Comparison of ENCODE assay signal across 24 mouse cellular contexts in genomic region chr8:64323985-64324384, GRCm38 (mm10).
A peak's percentile ranks its signal among the peaks of the same experiment; 100 is the strongest.
DNase-seq lines count a peak whose midpoint lies in the region; ATAC-seq and TF ChIP-seq lines count a peak whose summit lies in the region.
"Had no signal": no experiment of that assay in that cellular context is flagged by ENCODE, and none has a peak within 500 bp of the region (broad histone marks: within the 10 kb centered on the region; RNA-seq: fewer than 3 reads in every experiment).

No protein-coding gene starts in this region.

- H3K27me3 ChIP-seq in kidney, embryonic 14.5 days (ENCODE audit: control insufficient read depth, insufficient read depth, low read length), result no peaks in the 10 kb centered on the region
- H3K27me3 ChIP-seq in Patski, result no peaks in the 10 kb centered on the region
- H3K27me3 ChIP-seq: heart, embryonic 15.5 days; hindbrain, embryonic 12.5 days; intestine, embryonic 15.5 days; lung, embryonic 15.5 days; midbrain, embryonic 15.5 days had no signal

- no peak overlapping the region for H3K4me2 ChIP-seq in kidney, embryonic 14.5 days (replicated peaks; ENCODE audit: low read depth, low read length)
- H3K4me2 ChIP-seq: forebrain, embryonic 15.5 days; heart, embryonic 15.5 days; hindbrain, embryonic 12.5 days; intestine, embryonic 15.5 days; limb, embryonic 13.5 days; liver, embryonic 11.5 days; lung, embryonic 15.5 days; midbrain, embryonic 15.5 days had no signal

- no peak overlapping the region for H3K4me3 ChIP-seq in gastrocnemius, adult 2 months
- H3K4me3 ChIP-seq in kidney, embryonic 14.5 days (ENCODE audit: low read length), result no peak overlapping the region
- H3K4me3 ChIP-seq: forebrain, embryonic 15.5 days; heart, embryonic 15.5 days; hindbrain, embryonic 12.5 days; intestine, embryonic 15.5 days; layer of hippocampus, adult 2 months; limb, embryonic 13.5 days; lung, embryonic 15.5 days; midbrain, embryonic 10.5 days; midbrain, embryonic 15.5 days had no signal

- no peak for TF ChIP-seq CTCF in gastrocnemius, adult 2 months (IDR thresholded peaks at IDR 0.05)
- TF ChIP-seq CTCF in Patski (IDR thresholded peaks at IDR 0.05), result no peak

- CTCF ChIA-PET in Patski (lab: Charles Lee), result interaction anchor here (1.7 kb wide), 1 partner anchor 10 kb away, joined by 4 read pairs; no protein-coding TSS in a partner anchor

- in situ Hi-C loops in Patski (cut with MboI; ENCODE audit: low pct_unique_long_range_greater_than_20kb), result no loop called here

- intact Hi-C loops in gastrocnemius, adult 2 months (cut with DNase I), result no loop called here

- POLR2A ChIA-PET in Patski (lab: Charles Lee), result interaction anchor here (0.6 kb wide), 1 partner anchor 385 kb away, joined by 5 read pairs; no protein-coding TSS in a partner anchor

- no peaks in the 10 kb centered on the region for H3K9me3 ChIP-seq in kidney, embryonic 14.5 days (ENCODE audit: control insufficient read depth, low read length)
- H3K9me3 ChIP-seq: forebrain, embryonic 15.5 days; heart, embryonic 15.5 days; hindbrain, embryonic 12.5 days; intestine, embryonic 15.5 days; limb, embryonic 13.5 days; lung, embryonic 15.5 days; midbrain, embryonic 10.5 days; midbrain, embryonic 15.5 days had no signal

- no peak overlapping the region for H3K27ac ChIP-seq in gastrocnemius, adult 2 months
- no peak overlapping the region for H3K27ac ChIP-seq in kidney, embryonic 14.5 days (ENCODE audit: low read depth, low read length)
- H3K27ac ChIP-seq: forebrain, embryonic 15.5 days; heart, embryonic 15.5 days; hindbrain, embryonic 12.5 days; hindbrain, postnatal 0 days; intestine, embryonic 15.5 days; layer of hippocampus, adult 2 months; limb, embryonic 13.5 days; lung, embryonic 15.5 days; midbrain, embryonic 10.5 days; midbrain, embryonic 15.5 days had no signal

- DNase-seq in gastrocnemius, adult 2 months, result peak; percentile 26
- DNase-seq in gastrocnemius, adult 8-10 months (ENCODE audit: low spot score in 2 of 2), result no peak
- DNase-seq in kidney, postnatal 25 days, result no peak
- DNase-seq in Patski (ENCODE audit: low read depth, low spot score), result no peak
- peak; percentile 41 for DNase-seq in retina, postnatal 1 day
- no peak for DNase-seq in thymus, adult 18-20 months
- DNase-seq: adrenal gland, adult 8-10 months; cerebellum, adult 8-10 months; cerebellum, postnatal 36 days; heart, postnatal 36 days; kidney, postnatal 14 days; right cerebral cortex, postnatal 4 days had no signal

- H3K4me1 ChIP-seq in kidney, embryonic 14.5 days (ENCODE audit: control insufficient read depth, insufficient read depth, low read length), result no peaks in the 10 kb centered on the region
- H3K4me1 ChIP-seq: hindbrain, embryonic 12.5 days; intestine, embryonic 15.5 days; lung, embryonic 15.5 days; midbrain, embryonic 10.5 days; midbrain, embryonic 15.5 days had no signal

- ATAC-seq in kidney, embryonic 14.5 days (ENCODE audit: low FRiP score, low TSS enrichment), result peak; percentile 86; the same call in 1 of the 2 replicates
- peak; percentile 84 for ATAC-seq in Patski
- ATAC-seq: forebrain, embryonic 15.5 days; hindbrain, postnatal 0 days; intestine, embryonic 15.5 days; midbrain, embryonic 15.5 days had no signal

- H3K9ac ChIP-seq in kidney, embryonic 14.5 days (ENCODE audit: low read depth, low read length), result no peak overlapping the region
- H3K9ac ChIP-seq: forebrain, embryonic 15.5 days; heart, embryonic 15.5 days; hindbrain, embryonic 12.5 days; intestine, embryonic 15.5 days; limb, embryonic 13.5 days; lung, embryonic 15.5 days; midbrain, embryonic 15.5 days had no signal

- WGBS in kidney, embryonic 14.5 days, result 64% methylated on average over 2 of the region's 2 CpGs

- H3K36me3 ChIP-seq in kidney, embryonic 14.5 days (ENCODE audit: control insufficient read depth, insufficient read depth, low read length), result no peaks in the 10 kb centered on the region
- H3K36me3 ChIP-seq: forebrain, embryonic 15.5 days; heart, embryonic 15.5 days; hindbrain, embryonic 12.5 days; intestine, embryonic 15.5 days; limb, embryonic 13.5 days; lung, embryonic 15.5 days; midbrain, embryonic 10.5 days; midbrain, embryonic 15.5 days had no signal

Comparison
In these comparisons a context has a peak if more than half of its experiments do, and no peak if none do; other contexts are left out.
1. DNase-seq: peak in gastrocnemius, adult 2 months (single experiment) and retina, postnatal 1 day (single experiment); none in gastrocnemius, adult 8-10 months (0 of 2), kidney, postnatal 25 days (0 of 2), Patski (single experiment) and thymus, adult 18-20 months (0 of 2).